In genomic region chr10:61277051-61277450, GRCm38 (mm10) we compare ENCODE assay signal across 42 mouse cellular contexts. TPM values are rescaled to one million over a fixed set of nuclear protein-coding genes. Genes with fewer than 3 reads are reported as not detected.
"Had no signal": no experiment of that assay in that cellular context is flagged by ENCODE, and none has a peak within 500 bp of the region (broad histone marks: within the 10 kb centered on the region; RNA-seq: fewer than 3 reads in every experiment).

No protein-coding gene starts in this region.

- H3K27ac ChIP-seq: heart, embryonic 10.5 days; hindbrain, embryonic 12.5 days; hindbrain, embryonic 13.5 days; hindbrain, embryonic 14.5 days; hindbrain, embryonic 15.5 days; intestine, embryonic 15.5 days; layer of hippocampus, adult 2 months had no signal

- DNase-seq: heart, postnatal 10 days; heart, postnatal 14 days; heart, postnatal 36 days; heart, postnatal 4 days; kidney, adult 11 months; kidney, adult 2 months; kidney, adult 8-10 months; kidney, adult 9 months; kidney, postnatal 10 days; kidney, postnatal 14 days; kidney, postnatal 25 days; kidney, postnatal 36 days; kidney, postnatal 4 days; layer of hippocampus, adult 9-11 months; layer of hippocampus, postnatal 36 days had no signal

- H3K4me2 ChIP-seq: heart, embryonic 11.5 days; heart, embryonic 12.5 days; heart, embryonic 13.5 days; heart, embryonic 15.5 days; hindbrain, embryonic 12.5 days; hindbrain, embryonic 13.5 days; hindbrain, embryonic 14.5 days; hindbrain, embryonic 15.5 days; intestine, embryonic 15.5 days; kidney, embryonic 15.5 days had no signal

- H3K36me3 ChIP-seq: heart, embryonic 10.5 days; heart, embryonic 12.5 days; heart, embryonic 13.5 days; heart, embryonic 15.5 days; hindbrain, embryonic 10.5 days; hindbrain, embryonic 12.5 days; hindbrain, embryonic 13.5 days; hindbrain, embryonic 15.5 days; intestine, embryonic 15.5 days; kidney, embryonic 15.5 days had no signal

- H3K27me3 ChIP-seq: heart, embryonic 12.5 days had no signal

- H3K9ac ChIP-seq: heart, embryonic 12.5 days; heart, embryonic 13.5 days; heart, embryonic 15.5 days; hindbrain, embryonic 12.5 days; hindbrain, embryonic 13.5 days; hindbrain, embryonic 14.5 days; hindbrain, embryonic 15.5 days; intestine, embryonic 15.5 days; kidney, embryonic 15.5 days had no signal

- H3K4me3 ChIP-seq: heart, embryonic 10.5 days; heart, embryonic 12.5 days; heart, embryonic 13.5 days; heart, embryonic 15.5 days; hindbrain, embryonic 10.5 days; hindbrain, embryonic 12.5 days; hindbrain, embryonic 13.5 days; hindbrain, embryonic 15.5 days; intestine, embryonic 15.5 days; kidney, embryonic 15.5 days; layer of hippocampus, adult 2 months had no signal

- H3K9me3 ChIP-seq: heart, embryonic 10.5 days; heart, embryonic 12.5 days; heart, embryonic 13.5 days; heart, embryonic 15.5 days; hindbrain, embryonic 10.5 days; hindbrain, embryonic 12.5 days; hindbrain, embryonic 13.5 days; hindbrain, embryonic 15.5 days; intestine, embryonic 15.5 days; kidney, embryonic 15.5 days had no signal

- ATAC-seq: hindbrain, embryonic 16.5 days; hindbrain, postnatal 0 days; inflammation-experienced regulatory T-cells, adult 6 months; intestine, embryonic 15.5 days; intestine, embryonic 16.5 days; intestine, postnatal 0 days had no signal

RNA-seq across cellular contexts. Expression of gene Adamts14, which starts 3.8 kb away (rescaled TPM):
- polyA plus RNA-seq: inflammation-experienced regulatory T-cells, adult 6 months had no signal

RNA-seq across cellular contexts. Expression of gene Prf1, which starts 20.6 kb away (rescaled TPM):
- total RNA-seq: heart, postnatal 10 days; heart, postnatal 14 days; heart, postnatal 25 days; hindbrain, postnatal 0 days; layer of hippocampus, adult 18-20 months; layer of hippocampus, adult 2 months; layer of hippocampus, adult 8-10 months; layer of hippocampus, postnatal 10 days; layer of hippocampus, postnatal 14 days; layer of hippocampus, postnatal 25 days; layer of hippocampus, postnatal 36 days had no signal
- polyA plus RNA-seq: heart, embryonic 10.5 days; heart, embryonic 12.5 days; heart, embryonic 13.5 days; hindbrain, embryonic 10.5 days; hindbrain, embryonic 12.5 days; hindbrain, embryonic 15.5 days; hindbrain, embryonic 16.5 days; hindbrain, postnatal 0 days; intestine, embryonic 14.5 days; intestine, embryonic 15.5 days; intestine, postnatal 0 days; kidney, embryonic 14.5 days; kidney, embryonic 15.5 days; kidney, embryonic 16.5 days had no signal
